Mouse (Mus musculus) kidney, adult 11 months (tissue): ENCODE measurements around the gene Tmem262.
"Not testable (repeated sequence)": the region's sequence is repeated elsewhere in the genome, so short reads cannot be mapped to it uniquely, and the experiment has no call there.

ENCODE experiments used
- DNase-seq: peaks from one replicate; pipeline ENCODE4 v3.0.0; 2022

The Tmem262 gene

GRCm38 (mm10) chr19:6079983-6080480 lies at the start of gene Tmem262:
Gene Tmem262 (plus strand): TSS chr19:6080033.
- DNase-seq: no peak

GRCm38 (mm10) chr19:6030520-6031280 lies 49.1 kb upstream of the Tmem262 start:
- DNase-seq: no peak

- DNase-seq: no peak
Observed at GRCm38 (mm10) chr19:6035966-6036585, 43.8 kb upstream of the Tmem262 start.

DNA sequence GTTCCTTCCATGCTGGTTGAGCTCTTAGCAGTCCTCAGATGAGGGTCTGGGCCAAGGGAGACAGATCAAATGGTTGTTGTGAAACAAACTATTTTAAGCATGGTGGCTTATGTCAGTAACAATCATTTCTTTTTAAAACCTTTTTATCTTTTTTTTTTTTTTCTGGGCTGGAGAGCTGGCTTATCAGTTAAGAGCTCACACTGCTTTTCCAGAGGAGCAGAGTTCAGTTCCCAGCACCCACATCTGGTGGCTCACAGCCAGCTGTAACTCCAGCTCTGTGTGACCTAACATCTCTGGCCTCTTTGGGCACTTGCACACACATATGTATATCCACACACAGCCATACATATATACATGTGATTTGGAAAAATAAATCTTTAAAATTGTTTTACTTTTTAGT lies 42.1 kb upstream of the Tmem262 start:
- DNase-seq: no peak

- DNase-seq: no peak
Observed at GRCm38 (mm10) chr19:6038326-6038725, 41.5 kb upstream of the Tmem262 start.

DNA sequence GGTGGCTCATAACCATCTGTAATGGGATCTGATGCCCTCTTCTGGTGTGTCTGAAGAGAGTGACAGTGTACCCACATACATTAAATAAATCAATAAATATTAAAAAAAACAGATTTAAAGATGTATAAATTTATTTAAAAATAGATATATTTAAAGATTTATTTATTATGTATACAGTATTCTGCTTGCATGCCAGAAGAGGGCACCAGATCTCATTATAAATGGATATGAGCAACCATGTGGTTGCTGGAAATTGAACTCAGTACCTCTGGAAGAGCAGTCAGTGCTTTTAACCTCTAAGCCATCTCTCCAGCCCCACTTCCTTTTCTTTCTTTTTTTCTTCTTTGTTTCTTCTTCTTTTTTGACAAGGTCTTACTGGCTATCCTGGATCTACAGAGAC lies 39.8 kb upstream of the Tmem262 start:
- DNase-seq: no peak

GRCm38 (mm10) chr19:6042293-6042692 lies 37.5 kb upstream of the Tmem262 start:
- peak; percentile 4 for DNase-seq

- not testable (repeated sequence) for DNase-seq
Observed at GRCm38 (mm10) chr19:6044102-6044501, 35.7 kb upstream of the Tmem262 start.

DNA sequence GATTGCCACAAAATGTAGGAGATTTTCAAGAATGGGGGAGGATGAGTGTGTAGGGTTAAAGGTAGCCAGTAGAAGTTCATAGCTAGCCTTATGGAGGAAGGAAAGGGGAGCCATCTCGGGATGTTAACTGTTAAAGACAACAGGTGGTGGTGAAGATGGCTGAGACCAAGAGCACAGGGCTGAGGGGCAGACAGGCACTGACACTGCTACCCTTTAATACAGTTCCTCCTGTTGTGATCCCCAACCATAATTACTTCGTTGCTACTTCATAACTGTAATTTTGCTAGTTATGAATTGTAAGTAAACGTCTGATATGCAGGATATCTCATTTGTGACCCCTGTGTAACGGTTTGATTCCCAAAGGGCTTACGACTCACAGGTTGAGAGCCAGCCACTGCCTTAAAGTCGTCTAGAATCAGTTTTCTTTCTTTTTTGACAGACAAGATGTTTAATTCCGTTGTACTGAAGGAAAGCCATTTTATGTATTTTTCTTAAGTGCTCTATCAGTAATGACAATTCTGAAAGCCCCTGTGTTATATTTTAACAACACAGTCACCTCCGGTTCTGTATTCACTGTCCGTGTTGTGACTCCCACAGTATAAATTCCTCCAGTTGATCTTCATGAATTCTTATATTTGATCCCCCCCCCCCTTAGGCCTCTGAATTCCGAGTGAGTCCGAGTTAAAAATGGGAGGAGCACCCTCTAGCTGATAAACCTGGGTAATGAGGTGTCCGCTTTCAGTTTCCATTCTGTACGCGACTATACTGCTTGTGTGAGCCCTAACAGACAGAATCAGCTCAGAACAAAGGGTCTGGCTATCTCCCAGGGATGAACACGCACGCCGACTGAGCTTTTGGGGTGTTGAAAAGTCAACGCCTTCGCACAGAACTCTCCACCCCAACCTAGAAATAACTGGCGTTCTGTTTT lies 34.2 kb upstream of the Tmem262 start:
- no peak for DNase-seq

- peak; percentile 95 for DNase-seq
Observed at GRCm38 (mm10) chr19:6046294-6047153, 33.3 kb upstream of the Tmem262 start, which contains the start of gene Syvn1. Gene Syvn1 (plus strand): TSS chr19:6046576.

DNA sequence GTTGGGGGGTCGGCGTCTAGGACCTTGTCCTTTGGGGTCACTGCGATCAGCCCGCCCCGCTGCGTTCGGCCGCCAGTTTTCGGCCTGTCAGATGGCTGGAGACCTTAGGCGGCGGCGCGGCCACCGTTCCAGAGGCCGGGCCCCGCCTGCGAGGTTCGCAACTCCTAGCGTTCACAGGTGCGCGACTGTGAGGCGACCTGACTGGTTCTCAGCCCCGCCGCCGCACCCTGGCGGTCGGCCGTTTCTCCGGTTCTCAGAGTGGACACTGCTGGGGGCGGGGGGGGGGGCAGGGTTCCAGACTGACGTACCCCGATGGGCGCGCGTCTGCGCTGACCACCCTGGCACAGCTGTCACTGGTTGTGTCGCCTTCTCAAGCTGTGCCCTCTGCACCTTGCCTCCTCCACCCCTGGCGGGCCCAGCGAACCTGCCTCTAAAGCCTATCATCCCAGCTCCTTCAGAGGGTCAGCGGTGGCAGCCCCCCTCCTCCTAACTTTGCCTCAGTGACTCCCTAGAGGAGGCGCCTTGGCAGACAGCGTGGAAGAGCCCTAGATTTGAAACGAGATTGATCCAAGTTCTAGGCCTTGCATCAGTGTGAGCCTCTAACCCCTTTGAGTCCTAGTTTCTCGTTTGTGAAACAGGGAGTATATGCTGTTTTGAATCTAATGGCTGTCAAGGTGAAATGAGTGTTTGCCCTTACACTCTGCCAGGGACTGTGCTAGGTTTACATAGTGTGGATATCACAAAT lies 32.5 kb upstream of the Tmem262 start:
- peak; percentile 23 for DNase-seq

- DNase-seq: peak; percentile 23
Observed at GRCm38 (mm10) chr19:6047899-6048166, 32.0 kb upstream of the Tmem262 start.

GRCm38 (mm10) chr19:6048681-6049410 lies 31.0 kb upstream of the Tmem262 start:
- peak; percentile 8 for DNase-seq

- DNase-seq: peak; percentile 6
Observed at GRCm38 (mm10) chr19:6052516-6052915, 27.3 kb upstream of the Tmem262 start.

- no peak for DNase-seq
Observed at GRCm38 (mm10) chr19:6054296-6054695, 25.5 kb upstream of the Tmem262 start.

DNA sequence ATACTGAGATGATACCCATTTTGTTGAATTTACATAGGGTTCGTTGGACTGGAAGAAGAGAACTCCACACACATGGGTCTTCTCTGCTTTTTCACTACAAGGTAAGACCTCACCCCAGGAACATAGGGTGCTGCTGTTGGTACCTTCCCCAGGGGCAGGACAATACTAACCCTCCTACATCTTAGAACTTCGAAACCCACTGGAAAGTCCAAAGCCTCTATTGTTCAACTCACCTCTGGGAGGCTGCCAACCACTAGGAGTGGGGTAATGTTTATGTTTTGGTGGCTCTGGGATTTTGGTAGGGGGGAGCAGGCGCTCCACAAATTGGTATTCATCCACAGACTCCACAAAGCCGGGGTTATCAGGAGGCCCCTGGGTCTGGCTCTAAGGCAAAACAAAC lies 23.1 kb upstream of the Tmem262 start:
- DNase-seq: peak; percentile 12

DNA sequence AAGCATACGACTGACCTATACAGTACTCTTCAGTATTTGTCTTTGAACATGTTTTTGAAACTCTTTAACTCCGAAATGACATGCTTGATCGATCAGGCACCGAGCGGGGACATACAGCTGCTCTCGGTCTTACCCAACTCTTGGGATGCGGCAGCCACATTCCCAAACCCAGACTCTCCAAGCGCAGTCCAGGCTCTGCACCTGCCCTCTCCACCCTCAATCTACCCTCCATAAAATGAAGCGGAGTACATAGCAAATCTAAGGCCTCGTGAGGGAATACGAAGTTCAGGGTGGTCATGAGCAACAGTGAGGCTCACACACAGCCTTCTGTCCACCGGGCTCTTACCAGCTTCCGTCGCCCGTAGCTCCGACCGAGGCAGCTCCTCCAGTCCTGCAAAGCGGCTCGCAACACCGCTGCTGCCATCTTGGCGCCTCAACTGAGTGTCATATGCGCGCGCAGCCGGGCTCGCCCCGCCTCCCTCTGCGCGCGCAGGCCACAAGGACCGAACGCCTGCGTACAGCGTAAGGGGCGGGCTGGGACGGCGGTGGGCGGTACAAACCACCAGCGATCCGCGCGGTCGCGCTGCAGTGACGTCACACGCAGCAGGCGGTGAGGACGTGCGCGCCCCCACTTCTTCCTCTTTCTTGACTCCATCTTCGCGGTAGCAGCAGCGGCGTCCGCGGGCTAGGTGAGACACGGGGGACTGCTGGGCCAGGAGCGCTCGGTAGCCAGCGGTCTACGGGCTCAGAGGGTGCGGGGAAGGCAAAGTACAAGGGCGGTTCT lies 22.3 kb upstream of the Tmem262 start, which contains the start of the genes Mrpl49 and Fau:
TSS of gene Mrpl49 (minus strand) at position 473 of the 784 bp plus-strand sequence.
TSS of gene Fau (plus strand) at position 532 of the 784 bp plus-strand sequence.
- DNase-seq: peak; percentile 98

- DNase-seq: no peak
Observed at GRCm38 (mm10) chr19:6058513-6058912, 21.3 kb upstream of the Tmem262 start.

- peak; percentile 55 for DNase-seq
Observed at GRCm38 (mm10) chr19:6058966-6059365, 20.9 kb upstream of the Tmem262 start.

DNA sequence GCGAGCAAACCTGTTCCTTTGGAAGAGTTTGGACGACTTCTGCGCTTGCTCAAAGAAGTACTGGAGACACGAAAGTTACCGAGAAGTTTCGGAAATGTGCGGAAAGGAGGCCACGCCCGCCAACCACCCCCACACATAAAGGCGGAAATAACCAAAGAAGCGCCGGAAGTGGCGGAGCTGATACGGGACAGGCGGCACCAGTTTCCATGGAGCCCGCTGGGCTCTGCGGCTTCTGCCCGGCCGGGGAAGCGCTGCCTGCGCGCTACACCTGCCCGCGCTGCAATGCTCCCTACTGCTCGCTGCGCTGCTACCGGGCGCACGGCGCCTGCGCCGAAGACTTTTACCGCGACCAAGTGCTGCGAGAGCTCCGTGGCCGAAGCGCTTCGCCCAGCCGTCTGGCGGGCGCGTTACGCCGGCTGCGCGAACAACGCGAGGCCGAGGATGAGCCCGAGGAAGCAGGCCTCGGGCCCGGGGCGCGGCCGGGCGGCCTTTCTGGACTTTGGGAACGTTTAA lies 18.8 kb upstream of the Tmem262 start, which contains the start of gene Znhit2:
TSS of gene Znhit2 (plus strand) at position 172 of the 513 bp plus-strand sequence.
- peak; percentile 96 for DNase-seq
